Mouse (Mus musculus): ENCODE results near the gene Olfr119. TPM values are rescaled to one million over a fixed set of nuclear protein-coding genes. Genes with fewer than 3 reads are reported as not detected.
"Not testable (repeated sequence)": the region's sequence is repeated elsewhere in the genome, so short reads cannot be mapped to it uniquely, and the experiment has no call there.

Gene Olfr119
- polyA plus RNA-seq (2012; rRNA removed), result not detected in 2 replicates

DNA sequence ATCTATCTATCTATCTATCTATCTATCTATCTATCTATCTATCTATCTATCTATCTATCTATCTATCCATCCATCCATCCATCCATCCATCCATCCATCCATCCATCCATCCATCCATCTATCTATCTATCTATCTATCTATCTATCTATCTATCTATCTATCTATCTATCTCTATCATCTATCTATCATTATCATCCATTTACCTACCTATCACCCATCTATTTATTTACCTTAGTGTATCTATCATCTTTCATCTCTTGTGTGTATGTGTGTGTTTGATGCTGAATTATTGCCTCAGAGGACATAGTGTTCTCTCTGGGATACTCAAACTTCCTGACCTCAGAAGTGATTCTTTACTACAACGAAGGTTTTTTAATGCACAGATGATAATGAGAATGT, at the start of gene Olfr119:
Gene Olfr119, plus strand, starts transcription at position 301 of the 400 bp plus-strand sequence.
- not testable (repeated sequence) for H3K4me1 ChIP-seq (ENCODE audit: control insufficient read depth, insufficient read depth, low read length); H3K27ac ChIP-seq (ENCODE audit: insufficient read depth, low read length); H3K4me3 ChIP-seq (replicated peaks; ENCODE audit: insufficient read depth, low read depth, low read length); DNase-seq; H3K27me3 ChIP-seq (ENCODE audit: control insufficient read depth, insufficient read depth, low read length)
- 64% methylated on average over 1 of the region's 1 CpGs for WGBS

DNA sequence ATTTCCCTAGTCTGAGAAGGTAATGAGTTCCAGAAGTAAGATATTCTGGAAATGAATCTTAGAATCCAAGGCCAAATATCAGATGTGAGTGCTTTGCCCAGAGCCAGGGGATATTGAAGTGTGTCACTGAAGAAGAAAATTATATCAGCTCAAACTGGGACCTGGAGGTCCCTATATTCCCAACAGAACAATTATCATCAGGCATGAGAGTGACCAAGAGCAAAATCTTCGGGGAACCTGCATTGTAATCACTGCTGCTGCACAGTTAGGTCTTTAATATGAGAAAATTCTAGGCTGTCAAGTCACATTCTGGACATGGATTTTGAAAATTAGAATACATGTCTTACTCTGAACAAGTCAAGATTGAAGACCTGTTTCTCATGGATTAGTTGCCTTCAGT, 32.7 kb upstream of the Olfr119 start, which contains the start of gene Olfr117:
Gene Olfr117, minus strand, starts transcription at position 101 of the 400 bp plus-strand sequence.
- no peaks in the 10 kb centered on the region for H3K4me1 ChIP-seq (ENCODE audit: control insufficient read depth, insufficient read depth, low read length)
- no peak within 1 kb of the TSS for H3K27ac ChIP-seq (ENCODE audit: insufficient read depth, low read length)
- H3K4me3 ChIP-seq (replicated peaks; ENCODE audit: insufficient read depth, low read depth, low read length), result no peak within 1 kb of the TSS
- no peak for DNase-seq
- H3K27me3 ChIP-seq (ENCODE audit: control insufficient read depth, insufficient read depth, low read length), result no peaks in the 10 kb centered on the region
- WGBS, result 48% methylated on average over 1 of the region's 1 CpGs
- TF ChIP-seq CTCF (IDR thresholded peaks at IDR 0.05; ENCODE audit: borderline replicate concordance, insufficient read depth, low read depth, low read length), result no peak
- no peak for TF ChIP-seq POLR2A (IDR thresholded peaks at IDR 0.05; ENCODE audit: borderline replicate concordance, insufficient read depth, low read length)

DNA sequence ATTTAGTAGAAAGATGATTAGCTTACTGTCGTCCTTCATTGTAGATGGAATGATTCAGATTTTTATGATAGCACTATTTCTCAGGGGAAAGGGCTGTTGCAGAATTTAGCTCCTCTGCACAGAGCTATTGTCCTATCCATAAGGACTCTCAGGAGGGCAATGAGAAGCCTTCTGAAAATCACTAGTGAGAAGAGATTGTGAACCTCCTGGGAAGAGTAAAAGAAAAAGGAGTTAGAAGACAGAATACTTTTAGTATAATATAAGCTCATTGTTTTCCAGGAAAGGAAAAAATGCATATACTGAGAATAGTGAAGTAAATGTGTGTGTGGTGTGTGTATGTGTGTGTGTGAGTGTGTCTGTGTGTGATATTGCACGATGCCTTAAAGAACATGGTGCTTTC, 29.7 kb upstream of the Olfr119 start, which contains the start of gene Olfr118:
Gene Olfr118, plus strand, starts transcription at position 301 of the 400 bp plus-strand sequence.
- TF ChIP-seq POLR2A (IDR thresholded peaks at IDR 0.05; ENCODE audit: borderline replicate concordance, insufficient read depth, low read length) (no peak), CTCF (IDR thresholded peaks at IDR 0.05; ENCODE audit: borderline replicate concordance, insufficient read depth, low read depth, low read length) (no peak)
- no peak within 1 kb of the TSS for H3K4me3 ChIP-seq (replicated peaks; ENCODE audit: insufficient read depth, low read depth, low read length)
- no peak within 1 kb of the TSS for H3K27ac ChIP-seq (ENCODE audit: insufficient read depth, low read length)
- H3K27me3 ChIP-seq (ENCODE audit: control insufficient read depth, insufficient read depth, low read length), result no peaks in the 10 kb centered on the region
- no peak for DNase-seq
- WGBS, result 59% methylated on average over 2 of the region's 2 CpGs
- H3K4me1 ChIP-seq (ENCODE audit: control insufficient read depth, insufficient read depth, low read length), result no peaks in the 10 kb centered on the region

DNA sequence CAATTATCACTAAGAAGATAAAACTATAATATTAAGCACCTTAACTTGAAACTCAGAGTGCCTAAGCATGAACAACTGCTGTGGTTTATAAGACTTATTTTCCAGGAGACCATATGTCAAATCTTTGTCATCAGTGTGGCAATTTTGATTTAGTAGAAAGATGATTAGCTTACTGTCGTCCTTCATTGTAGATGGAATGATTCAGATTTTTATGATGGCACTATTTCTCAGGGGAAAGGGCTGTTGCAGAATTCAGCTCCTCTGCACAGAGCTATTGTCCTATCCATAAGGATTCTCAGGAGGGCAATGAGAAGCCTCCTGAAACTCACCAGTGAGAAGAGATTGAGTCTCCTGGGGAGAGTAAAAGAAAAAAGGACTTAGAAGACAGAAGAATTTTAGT, 25.1 kb downstream of the Olfr119 start, which contains the start of gene Olfr120:
Gene Olfr120, plus strand, starts transcription at position 301 of the 400 bp plus-strand sequence.
- Histone ChIP-seq H3K27me3 (ENCODE audit: control insufficient read depth, insufficient read depth, low read length) (no peaks in the 10 kb centered on the region), H3K4me3 (replicated peaks; ENCODE audit: insufficient read depth, low read depth, low read length) (no peak within 1 kb of the TSS), H3K27ac (ENCODE audit: insufficient read depth, low read length) (no peak within 1 kb of the TSS), H3K4me1 (ENCODE audit: control insufficient read depth, insufficient read depth, low read length) (no peaks in the 10 kb centered on the region)
- TF ChIP-seq CTCF (IDR thresholded peaks at IDR 0.05; ENCODE audit: borderline replicate concordance, insufficient read depth, low read depth, low read length) (no peak), POLR2A (IDR thresholded peaks at IDR 0.05; ENCODE audit: borderline replicate concordance, insufficient read depth, low read length) (no peak)
- 69% methylated on average over 1 of the region's 1 CpGs for WGBS
- DNase-seq, result no peak

DNA sequence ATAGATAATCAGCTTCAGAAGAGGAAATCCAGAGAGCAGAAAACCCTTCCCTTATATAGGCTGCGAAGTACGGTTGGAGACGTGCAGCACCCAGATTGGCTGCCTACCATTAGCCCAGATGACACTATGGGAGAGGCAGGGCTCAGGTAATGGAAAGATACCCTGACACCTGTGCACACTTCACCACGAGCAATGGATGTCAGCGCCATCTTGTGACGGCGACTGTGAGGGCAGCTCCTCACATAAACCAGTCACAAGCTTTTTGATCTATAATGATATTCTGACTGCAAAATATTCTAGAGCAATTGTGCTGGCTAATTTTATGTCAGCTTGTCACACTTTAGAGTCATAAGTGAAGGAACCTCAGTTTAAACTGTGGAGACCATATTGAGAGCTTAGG, 41.7 kb downstream of the Olfr119 start:
- no peaks in the 10 kb centered on the region for H3K4me1 ChIP-seq (ENCODE audit: control insufficient read depth, insufficient read depth, low read length)
- 52% methylated on average over 7 of the region's 7 CpGs for WGBS
- no peak for DNase-seq
- no peaks in the 10 kb centered on the region for H3K27me3 ChIP-seq (ENCODE audit: control insufficient read depth, insufficient read depth, low read length)
- TF ChIP-seq POLR2A (IDR thresholded peaks at IDR 0.05; ENCODE audit: borderline replicate concordance, insufficient read depth, low read length) (no peak), CTCF (IDR thresholded peaks at IDR 0.05; ENCODE audit: borderline replicate concordance, insufficient read depth, low read depth, low read length) (no peak)
- no peak overlapping the region for H3K27ac ChIP-seq (ENCODE audit: insufficient read depth, low read length)
- H3K4me3 ChIP-seq (replicated peaks; ENCODE audit: insufficient read depth, low read depth, low read length), result no peak overlapping the region

Other genes with a start within 250 kb of the Olfr119 start
- not detected in 2 replicates for gene Olfr109, start 237.6 kb upstream of the Olfr119 start, polyA plus RNA-seq (2012; rRNA removed)
- not detected in 2 replicates for gene H2-M2, start 213.0 kb upstream of the Olfr119 start, polyA plus RNA-seq (2012; rRNA removed)
- not detected in 2 replicates for gene Olfr110, start 204.1 kb upstream of the Olfr119 start, polyA plus RNA-seq (2012; rRNA removed)
- 0.10 TPM in 1 of 2 replicates, not detected in the other for gene Olfr111, start 188.5 kb upstream of the Olfr119 start, polyA plus RNA-seq (2012; rRNA removed)
- not detected in 2 replicates for gene Olfr112, start 127.1 kb upstream of the Olfr119 start, polyA plus RNA-seq (2012; rRNA removed)
- gene Olfr113, start 118.9 kb upstream of the Olfr119 start, polyA plus RNA-seq (2012; rRNA removed), result not detected in 2 replicates
- not detected in 2 replicates for gene Olfr114, start 103.8 kb upstream of the Olfr119 start, polyA plus RNA-seq (2012; rRNA removed)
- not detected in 2 replicates for gene Olfr115, start 69.5 kb upstream of the Olfr119 start, polyA plus RNA-seq (2012; rRNA removed)
- gene Olfr116, start 69.4 kb upstream of the Olfr119 start, polyA plus RNA-seq (2012; rRNA removed), result not detected in 2 replicates
- not detected in 2 replicates for gene Olfr117, start 32.8 kb upstream of the Olfr119 start, polyA plus RNA-seq (2012; rRNA removed)
- gene Olfr118, start 29.6 kb upstream of the Olfr119 start, polyA plus RNA-seq (2012; rRNA removed), result not detected in 2 replicates
- gene Olfr120, start 25.2 kb downstream of the Olfr119 start, polyA plus RNA-seq (2012; rRNA removed), result not detected in 2 replicates
- gene Olfr121, start 52.3 kb downstream of the Olfr119 start, polyA plus RNA-seq (2012; rRNA removed), result not detected in 2 replicates
- gene Olfr122, start 72.0 kb downstream of the Olfr119 start, polyA plus RNA-seq (2012; rRNA removed), result not detected in 2 replicates
- gene Olfr123, start 97.0 kb downstream of the Olfr119 start, polyA plus RNA-seq (2012; rRNA removed), result not detected in 2 replicates
- gene Olfr124, start 103.3 kb downstream of the Olfr119 start, polyA plus RNA-seq (2012; rRNA removed), result not detected in 2 replicates
- not detected in 2 replicates for gene Olfr125, start 136.4 kb downstream of the Olfr119 start, polyA plus RNA-seq (2012; rRNA removed)
- not detected in 2 replicates for gene Olfr126, start 150.9 kb downstream of the Olfr119 start, polyA plus RNA-seq (2012; rRNA removed)
- gene Olfr127, start 203.9 kb downstream of the Olfr119 start, polyA plus RNA-seq (2012; rRNA removed), result not detected in 2 replicates
- not detected in 2 replicates for gene Olfr128, start 224.0 kb downstream of the Olfr119 start, polyA plus RNA-seq (2012; rRNA removed)